Mouse (Mus musculus) E14TG2a.4 (cell line): ENCODE measurements around the gene Olfr194.
"Not testable (repeated sequence)": the region's sequence is repeated elsewhere in the genome, so short reads cannot be mapped to it uniquely, and the experiment has no call there.

ENCODE experiments used
- CTCF ChIP-seq: conservative IDR thresholded peaks from 2 replicates; pipeline ENCODE4 v1.5.1; 2014; ENCODE audit warnings: low read length
- NANOG ChIP-seq: IDR thresholded peaks from 2 replicates; pipeline ENCODE4 v1.6.1; 2014; ENCODE audit warnings: borderline replicate concordance, low read length, mixed read lengths
- POU5F1 ChIP-seq: IDR thresholded peaks from 2 replicates; pipeline ENCODE4 v1.6.1; 2014; ENCODE audit warnings: low read length, borderline replicate concordance

DNA sequence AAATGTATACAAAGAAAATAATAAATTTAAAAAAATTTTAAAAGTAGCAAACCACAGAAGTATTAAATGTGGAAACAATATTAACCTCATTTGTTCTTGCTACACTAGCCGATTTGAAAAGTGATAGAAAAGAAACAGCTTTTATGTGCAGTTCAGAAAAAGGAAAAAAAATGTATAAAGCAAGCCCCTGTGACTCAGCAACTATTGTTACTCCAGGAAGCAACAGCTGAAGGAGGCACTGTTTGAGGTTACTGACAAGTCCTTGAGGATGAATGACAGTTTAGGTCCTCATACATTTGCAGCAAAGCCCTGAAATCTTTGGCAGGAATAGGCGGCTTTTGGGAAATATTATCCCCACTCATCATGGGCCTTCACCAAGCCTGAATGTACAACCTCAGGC lies 39.8 kb downstream of the Olfr194 start:
- TF ChIP-seq CTCF, NANOG, POU5F1: not testable (repeated sequence)
